Mouse (Mus musculus): ENCODE data around the gene Xpo4. TPM values are rescaled to one million over a fixed set of nuclear protein-coding genes. Genes with fewer than 3 reads are reported as not detected.

Xpo4 gene
- polyA plus RNA-seq, 1 experiment: 3.8 TPM

DNA sequence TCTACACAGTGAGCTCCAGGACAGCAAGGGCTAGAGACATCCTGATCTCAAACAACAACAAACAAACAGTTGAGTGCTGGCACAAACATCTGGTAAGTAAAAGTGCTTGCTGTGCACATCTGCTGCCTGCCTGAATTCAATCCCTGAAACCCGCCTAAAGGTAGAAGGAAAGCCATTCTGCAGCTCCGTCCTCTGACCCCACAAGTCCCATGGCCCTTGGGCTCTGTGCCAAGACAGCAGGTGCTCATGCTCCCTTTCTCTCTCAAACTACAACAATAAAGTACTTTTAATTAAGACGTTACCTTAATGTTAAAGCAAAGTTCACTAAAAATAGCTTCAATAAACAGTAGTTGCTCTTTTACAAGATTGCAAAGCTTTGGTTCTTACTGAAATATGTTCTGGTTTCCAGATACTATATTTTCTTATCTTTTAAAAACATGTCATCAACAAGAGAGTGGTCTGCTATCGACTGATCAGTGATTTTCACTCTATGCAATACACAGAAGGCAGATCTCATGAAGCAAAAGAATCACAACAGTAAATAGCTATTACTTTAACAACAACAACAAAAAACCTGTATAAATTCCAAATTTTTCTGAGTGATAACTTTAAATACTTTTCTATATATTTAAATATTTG, 44.5 kb downstream of the Xpo4 start:
- DNase-seq: no peak
- WGBS: 72% methylated on average over 4 of the region's 4 CpGs
- peaks cover 5% of the 10 kb centered on the region for H3K4me1 ChIP-seq (ENCODE audit: control insufficient read depth, insufficient read depth, low read length)
- H3K4me3 ChIP-seq (replicated peaks; ENCODE audit: extremely low read depth, low read depth, low read length): no peak overlapping the region
- TF ChIP-seq POLR2A (IDR thresholded peaks at IDR 0.05; ENCODE audit: borderline replicate concordance, extremely low read depth, low read depth, low read length) (no peak), CTCF (IDR thresholded peaks at IDR 0.05; ENCODE audit: insufficient read depth, low read length) (no peak)

DNA sequence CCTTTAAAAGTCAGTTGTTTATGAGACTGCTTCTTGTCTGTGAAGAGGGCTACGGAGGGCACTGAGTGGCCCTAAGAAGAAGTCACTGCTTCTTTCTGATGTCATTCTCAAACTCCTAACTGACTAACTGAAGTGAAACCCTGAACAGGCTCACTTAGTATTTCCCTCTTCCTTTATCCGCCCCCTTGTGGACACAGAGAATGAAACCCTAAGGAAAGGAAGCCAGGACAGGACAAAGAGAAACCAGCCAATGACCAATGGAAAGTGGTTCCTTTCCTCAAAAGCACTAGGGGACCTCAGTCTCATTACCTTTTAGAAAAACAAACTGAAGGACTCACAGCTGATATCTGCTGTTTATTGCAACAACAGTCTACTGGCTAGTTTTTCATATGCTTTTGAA, 45.7 kb downstream of the Xpo4 start:
- no peak overlapping the region for H3K4me3 ChIP-seq (replicated peaks; ENCODE audit: extremely low read depth, low read depth, low read length)
- 26% methylated on average over 2 of the region's 2 CpGs for WGBS
- H3K4me1 ChIP-seq (ENCODE audit: control insufficient read depth, insufficient read depth, low read length): peaks cover 5% of the 10 kb centered on the region
- TF ChIP-seq POLR2A (IDR thresholded peaks at IDR 0.05; ENCODE audit: borderline replicate concordance, extremely low read depth, low read depth, low read length) (no peak), CTCF (IDR thresholded peaks at IDR 0.05; ENCODE audit: insufficient read depth, low read length) (peak; percentile 11; the same call in 1 of the 2 replicates)
- no peak for DNase-seq

DNA sequence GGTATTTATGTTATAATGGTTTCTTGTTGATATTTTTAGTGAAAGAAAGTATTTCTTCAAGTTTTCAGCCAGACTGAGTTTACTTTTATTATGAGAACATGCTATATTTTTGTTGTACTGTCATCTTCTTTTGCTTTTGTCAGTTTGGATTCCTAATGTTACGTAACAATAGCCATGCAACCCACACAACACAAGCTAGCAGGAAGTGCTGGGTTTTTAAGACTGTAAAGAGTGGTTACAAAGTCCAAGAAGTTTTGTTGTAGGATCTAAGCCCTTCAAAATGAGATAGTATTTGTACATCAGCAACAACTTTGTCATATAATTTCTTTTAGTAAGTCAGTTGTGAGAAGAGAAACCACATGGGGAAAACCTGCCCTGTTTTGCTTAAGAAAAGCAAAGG, 47.6 kb downstream of the Xpo4 start:
- DNase-seq: no peak
- 77% methylated on average over 1 of the region's 1 CpGs for WGBS

DNA sequence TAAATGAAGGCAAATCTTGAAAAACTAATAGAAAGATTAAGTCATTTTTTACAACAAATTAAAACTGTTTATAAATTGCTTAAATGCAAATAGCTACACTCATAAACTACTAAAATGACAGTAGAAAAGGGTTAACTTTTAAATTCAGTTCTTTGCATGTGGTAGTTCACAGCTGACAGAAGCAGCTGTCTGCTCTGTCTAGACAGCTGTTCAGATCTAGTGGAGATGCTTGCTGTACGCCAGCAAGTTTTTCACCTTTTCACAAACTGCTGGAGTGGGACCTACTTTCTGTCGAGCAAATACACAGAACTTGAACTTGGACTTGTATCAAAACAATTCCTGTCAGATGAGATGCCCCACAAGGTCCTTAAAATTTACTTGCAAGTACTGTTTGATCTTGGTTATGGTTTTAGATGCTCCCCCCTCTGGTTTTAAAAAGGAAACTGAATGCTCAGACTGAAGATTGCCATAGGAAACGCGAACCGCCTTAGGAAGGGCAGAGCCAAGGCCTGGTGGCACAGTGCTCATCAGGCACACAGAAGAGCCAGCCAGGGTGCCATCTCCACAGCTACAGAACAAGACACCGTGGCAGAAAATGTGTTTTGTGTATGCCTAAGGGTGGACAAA, 48.8 kb downstream of the Xpo4 start:
- Histone ChIP-seq H3K4me3 (replicated peaks; ENCODE audit: extremely low read depth, low read depth, low read length) (no peak overlapping the region), H3K4me1 (ENCODE audit: control insufficient read depth, insufficient read depth, low read length) (peaks cover 5% of the 10 kb centered on the region)
- 32% methylated on average over 6 of the region's 6 CpGs for WGBS
- DNase-seq: no peak
- TF ChIP-seq POLR2A (IDR thresholded peaks at IDR 0.05; ENCODE audit: borderline replicate concordance, extremely low read depth, low read depth, low read length) (no peak), CTCF (IDR thresholded peaks at IDR 0.05; ENCODE audit: insufficient read depth, low read length) (no peak)

More for the DNA sequence above, 47.6 kb downstream of the Xpo4 start:
- Histone ChIP-seq H3K4me3 (replicated peaks; ENCODE audit: extremely low read depth, low read depth, low read length) (no peak overlapping the region), H3K4me1 (ENCODE audit: control insufficient read depth, insufficient read depth, low read length) (peaks cover 5% of the 10 kb centered on the region)
- TF ChIP-seq POLR2A (IDR thresholded peaks at IDR 0.05; ENCODE audit: borderline replicate concordance, extremely low read depth, low read depth, low read length) (no peak), CTCF (IDR thresholded peaks at IDR 0.05; ENCODE audit: insufficient read depth, low read length) (no peak)

DNA sequence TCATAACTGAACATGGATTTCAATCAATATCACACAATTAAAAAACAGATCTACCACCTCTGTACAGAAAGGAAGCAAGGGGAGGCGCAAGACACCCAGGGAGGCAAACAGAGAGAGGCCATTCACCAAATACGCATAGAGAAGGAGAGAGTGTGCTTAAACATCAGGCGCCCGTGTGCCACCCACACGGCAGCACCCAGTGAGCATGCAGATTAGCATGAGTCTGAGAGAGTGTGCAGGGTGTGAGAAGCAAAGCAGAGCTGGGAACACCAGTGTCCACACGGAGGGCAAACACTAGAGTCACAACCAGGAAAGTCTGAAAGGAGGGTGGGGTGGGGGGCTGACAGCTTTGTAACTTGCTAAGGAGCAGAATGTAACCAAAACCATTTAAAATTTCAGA, 49.4 kb downstream of the Xpo4 start:
- TF ChIP-seq CTCF (IDR thresholded peaks at IDR 0.05; ENCODE audit: insufficient read depth, low read length) (no peak), POLR2A (IDR thresholded peaks at IDR 0.05; ENCODE audit: borderline replicate concordance, extremely low read depth, low read depth, low read length) (no peak)
- no peak for DNase-seq
- WGBS: 74% methylated on average over 6 of the region's 6 CpGs
- peaks cover 5% of the 10 kb centered on the region for H3K4me1 ChIP-seq (ENCODE audit: control insufficient read depth, insufficient read depth, low read length)
- no peak overlapping the region for H3K4me3 ChIP-seq (replicated peaks; ENCODE audit: extremely low read depth, low read depth, low read length)

DNA sequence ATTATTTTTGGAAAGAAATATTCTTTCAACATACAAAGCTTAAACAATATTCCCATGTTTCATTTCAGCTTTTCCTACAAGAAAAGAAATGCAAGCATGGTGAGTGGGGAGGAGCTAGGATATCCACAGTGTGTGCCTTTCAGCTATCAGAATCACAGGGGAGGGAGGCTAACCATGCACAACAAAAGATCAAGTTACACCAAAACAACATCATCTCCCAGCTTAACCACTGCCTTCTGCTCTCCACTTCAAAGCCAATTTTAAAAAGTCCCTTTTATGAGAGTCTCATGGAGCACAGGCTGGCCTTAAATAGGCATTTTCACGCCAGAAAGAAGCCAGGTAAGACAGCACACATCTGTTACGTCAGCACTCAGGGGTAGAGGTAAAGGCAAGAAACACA, 54.2 kb downstream of the Xpo4 start:
- WGBS: 88% methylated on average over 2 of the region's 2 CpGs
- no peak overlapping the region for H3K4me3 ChIP-seq (replicated peaks; ENCODE audit: extremely low read depth, low read depth, low read length)
- TF ChIP-seq POLR2A (IDR thresholded peaks at IDR 0.05; ENCODE audit: borderline replicate concordance, extremely low read depth, low read depth, low read length): no peak
- TF ChIP-seq CTCF (IDR thresholded peaks at IDR 0.05; ENCODE audit: insufficient read depth, low read length): no peak
- H3K4me1 ChIP-seq (ENCODE audit: control insufficient read depth, insufficient read depth, low read length): peaks cover 3% of the 10 kb centered on the region
- no peak for DNase-seq

DNA sequence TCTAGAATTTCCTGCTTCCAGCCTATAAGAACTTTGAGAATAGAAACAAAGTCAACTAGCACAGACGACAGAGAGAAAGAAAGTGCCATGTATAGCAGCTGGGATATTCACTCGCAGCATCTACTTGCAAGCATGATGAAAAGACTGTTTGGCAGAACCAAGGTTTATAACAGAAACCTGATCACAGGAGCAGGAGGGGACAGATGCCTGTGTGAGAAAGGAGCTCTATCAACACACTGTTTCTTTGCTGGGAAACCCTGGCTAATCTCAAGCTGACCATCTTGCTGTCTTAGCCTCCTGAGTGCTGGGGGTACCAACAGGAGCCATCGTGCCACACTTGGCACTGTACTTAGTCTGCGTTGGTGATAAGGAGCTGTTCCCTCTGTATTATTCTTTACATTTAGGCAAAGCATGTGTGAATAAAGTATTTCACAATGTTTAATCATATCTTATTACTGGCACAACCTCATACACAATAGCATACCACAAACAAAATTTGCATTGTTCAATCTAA, 55.4 kb downstream of the Xpo4 start:
- no peak for DNase-seq
- H3K4me1 ChIP-seq (ENCODE audit: control insufficient read depth, insufficient read depth, low read length): peaks cover 3% of the 10 kb centered on the region
- TF ChIP-seq POLR2A (IDR thresholded peaks at IDR 0.05; ENCODE audit: borderline replicate concordance, extremely low read depth, low read depth, low read length): no peak
- no peak for TF ChIP-seq CTCF (IDR thresholded peaks at IDR 0.05; ENCODE audit: insufficient read depth, low read length)

DNA sequence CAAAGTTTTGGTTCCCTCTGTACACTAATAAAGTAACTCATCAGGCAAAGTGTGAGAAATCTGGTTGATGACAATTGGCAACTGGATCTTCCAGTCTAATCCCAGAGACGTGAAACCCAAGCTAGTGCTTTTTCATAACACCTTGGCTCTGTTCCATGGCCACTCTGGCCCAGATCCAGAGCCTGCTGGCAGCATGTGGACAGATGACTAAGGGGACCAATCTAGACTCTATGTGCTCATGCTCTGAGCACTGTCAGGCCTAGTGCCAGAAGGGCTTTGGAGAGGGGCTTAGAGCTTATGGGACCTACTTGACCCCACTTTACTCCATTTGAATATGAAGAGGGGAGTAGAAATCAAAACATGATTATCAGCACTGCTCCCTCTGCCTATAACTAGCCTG, 57.7 kb downstream of the Xpo4 start:
- Histone ChIP-seq H3K4me1 (ENCODE audit: control insufficient read depth, insufficient read depth, low read length) (peaks cover 3% of the 10 kb centered on the region), H3K4me3 (replicated peaks; ENCODE audit: extremely low read depth, low read depth, low read length) (no peak overlapping the region)
- TF ChIP-seq POLR2A (IDR thresholded peaks at IDR 0.05; ENCODE audit: borderline replicate concordance, extremely low read depth, low read depth, low read length) (no peak), CTCF (IDR thresholded peaks at IDR 0.05; ENCODE audit: insufficient read depth, low read length) (no peak)
- 9% methylated on average over 1 of the region's 1 CpGs for WGBS
- DNase-seq: peak; percentile 97

More for the DNA sequence above, 55.4 kb downstream of the Xpo4 start:
- 63% methylated on average over 4 of the region's 4 CpGs for WGBS
- no peak overlapping the region for H3K4me3 ChIP-seq (replicated peaks; ENCODE audit: extremely low read depth, low read depth, low read length)

DNA sequence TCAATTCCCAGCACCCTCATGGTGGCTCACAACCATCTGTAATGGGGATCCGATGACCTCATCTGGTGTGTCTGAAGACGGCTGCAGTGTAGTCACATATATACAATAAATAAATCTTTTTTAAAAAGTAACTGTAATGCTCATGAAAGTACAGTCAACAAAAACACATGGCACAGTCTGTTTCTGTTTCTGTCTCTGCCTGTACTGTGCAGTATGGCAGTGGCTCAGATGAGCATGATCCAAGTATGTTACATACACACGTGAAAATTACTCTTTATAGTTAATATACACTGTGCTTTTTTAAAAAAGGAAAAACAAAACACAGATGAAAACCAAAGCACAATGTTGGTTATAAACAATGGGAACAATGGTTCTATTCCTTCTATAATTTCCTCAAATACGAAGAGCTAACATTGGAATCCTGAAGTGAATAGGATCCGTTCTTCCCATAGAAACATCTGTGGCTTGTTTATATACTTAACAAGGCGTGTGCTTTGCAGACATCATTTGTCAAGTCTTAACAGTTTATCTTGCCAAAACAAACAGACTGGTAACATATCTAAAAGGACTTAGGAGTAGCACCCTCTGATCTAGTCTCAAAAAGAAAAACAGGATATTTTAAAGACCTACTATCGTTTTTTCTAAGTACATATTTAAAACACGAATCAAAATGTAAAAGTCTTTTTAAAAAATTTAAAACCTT, 58.4 kb downstream of the Xpo4 start:
- no peak overlapping the region for H3K4me3 ChIP-seq (replicated peaks; ENCODE audit: extremely low read depth, low read depth, low read length)
- TF ChIP-seq CTCF (IDR thresholded peaks at IDR 0.05; ENCODE audit: insufficient read depth, low read length): no peak
- TF ChIP-seq POLR2A (IDR thresholded peaks at IDR 0.05; ENCODE audit: borderline replicate concordance, extremely low read depth, low read depth, low read length): no peak
- H3K4me1 ChIP-seq (ENCODE audit: control insufficient read depth, insufficient read depth, low read length): peaks cover 3% of the 10 kb centered on the region
- no peak for DNase-seq
- WGBS: 33% methylated on average over 8 of the region's 8 CpGs
